Mouse (Mus musculus) neutrophil, adult 5-6 weeks (primary cell): ENCODE results near the gene BC053393. TPM values are rescaled to one million over a fixed set of nuclear protein-coding genes. Genes with fewer than 3 reads are reported as not detected.
"Not testable (repeated sequence)": the region's sequence is repeated elsewhere in the genome, so short reads cannot be mapped to it uniquely, and the experiment has no call there.

ENCODE experiments used
- ATAC-seq: fragments of 151-379, 151-347 bp; 2 replicates; pipeline ENCODE4 v1.8.0; 2017; ENCODE audit warnings: mild to moderate bottlenecking, moderate TSS enrichment; ENCODE audit not compliant: insufficient number of reproducible peaks, poor library complexity, low FRiP score, severe bottlenecking; ENCODE audit errors: extremely low read depth
- total RNA-seq: library from RNA; stranded (forward); fragments of 200-1000 nt; gene quantifications from 2 replicates; pipeline ENCODE4 v1.2.3, GENCODE M21; 2017

The BC053393 gene
- total RNA-seq, 1 experiment from 2014 or later, result not detected

- not testable (repeated sequence) for ATAC-seq
Observed at GRCm38 (mm10) chr11:46635516-46635915, 64.2 kb downstream of the BC053393 start.

- ATAC-seq, result no peak
Observed at GRCm38 (mm10) chr11:46636568-46636967, 65.2 kb downstream of the BC053393 start.

Other genes starting within 250 kb of the BC053393 start
- gene Itk, start 182.0 kb upstream of the BC053393 start, total RNA-seq, result 28.7 and 29.5 TPM in 2 replicates
- 1.1 TPM in 1 of 2 replicates, not detected in the other for gene Fam71b, start 175.0 kb upstream of the BC053393 start, total RNA-seq
- gene Med7, start 134.6 kb upstream of the BC053393 start, total RNA-seq, result 35.0 and 43.6 TPM in 2 replicates
- gene Havcr2, start 116.6 kb upstream of the BC053393 start, total RNA-seq, result 1.5 and 2.1 TPM in 2 replicates
- not detected in 2 replicates for gene Gm12169, start 47.3 kb upstream of the BC053393 start, total RNA-seq
- not detected in 2 replicates for gene Dppa1, start 57.7 kb downstream of the BC053393 start, total RNA-seq
- not detected in 2 replicates for gene Timd2, start 135.5 kb downstream of the BC053393 start, total RNA-seq
- not detected in 2 replicates for gene Havcr1, start 163.5 kb downstream of the BC053393 start, total RNA-seq
- not detected in 2 replicates for gene Timd4, start 239.3 kb downstream of the BC053393 start, total RNA-seq